Mouse (Mus musculus) embryonic facial prominence, embryonic 15.5 days (tissue): ENCODE data around the gene Ezr. TPM values are rescaled to one million over a fixed set of nuclear protein-coding genes. Genes with fewer than 3 reads are reported as not detected.

ENCODE experiments used
- ATAC-seq: fragments of 200-750 bp; cut with Nextera tagmentation; 2 replicates; pipeline ENCODE4 v1.8.0; 2017; ENCODE audit warnings: low read depth, moderate TSS enrichment; ENCODE audit not compliant: insufficient number of reproducible peaks, low FRiP score, low TSS enrichment
- H3K27ac ChIP-seq: fragments of 300-500 bp; sonication (generic); replicated peaks from 2 replicates; pipeline ENCODE4 v1.5.1; 2015; ENCODE audit warnings: mild to moderate bottlenecking, inconsistent platforms
- H3K27me3 ChIP-seq: fragments of 300-500 bp; sonication (generic); 2 replicates; pipeline ENCODE4 v1.6.1; 2015; ENCODE audit warnings: inconsistent platforms
- H3K36me3 ChIP-seq: fragments of 300-500 bp; sonication (generic); 2 replicates; pipeline ENCODE4 v1.6.1; 2015; ENCODE audit warnings: mild to moderate bottlenecking, inconsistent platforms
- H3K4me1 ChIP-seq: fragments of 300-500 bp; sonication (generic); 2 replicates; pipeline ENCODE4 v1.6.1; 2015; ENCODE audit warnings: inconsistent platforms
- H3K4me2 ChIP-seq: fragments of 300-500 bp; sonication (generic); replicated peaks from 2 replicates; pipeline ENCODE4 v1.6.1; 2015; ENCODE audit warnings: mild to moderate bottlenecking, inconsistent platforms
- H3K4me3 ChIP-seq: fragments of 300-500 bp; sonication (generic); replicated peaks from 2 replicates; pipeline ENCODE4 v1.5.1; 2015; ENCODE audit warnings: mild to moderate bottlenecking, inconsistent platforms
- H3K9ac ChIP-seq: fragments of 300-500 bp; sonication (generic); 2 replicates; pipeline ENCODE4 v1.6.1; 2015; ENCODE audit warnings: inconsistent platforms
- H3K9me3 ChIP-seq: fragments of 300-500 bp; sonication (generic); replicated peaks from 2 replicates; pipeline ENCODE4 v1.6.1; 2016; ENCODE audit warnings: inconsistent platforms
- WGBS: fragments of 180-500 bp; shearing (Covaris S2); methylation state at CpG from one replicate; pipeline ENCODE4 v1.1.7; 2015; 5-methylcytosine and 5-hydroxymethylcytosine counted together
- polyA plus RNA-seq: library from polyadenylated mRNA; unstranded; fragments of >200 nt; fragmentation: Nextera tagmentation; extraction: Ambion mirVana; gene quantifications from 2 replicates; pipeline ENCODE4 v1.2.1, GENCODE M21; 2015

Gene Ezr
- polyA plus RNA-seq, 1 experiment from 2014 or later = 96.0 TPM

DNA sequence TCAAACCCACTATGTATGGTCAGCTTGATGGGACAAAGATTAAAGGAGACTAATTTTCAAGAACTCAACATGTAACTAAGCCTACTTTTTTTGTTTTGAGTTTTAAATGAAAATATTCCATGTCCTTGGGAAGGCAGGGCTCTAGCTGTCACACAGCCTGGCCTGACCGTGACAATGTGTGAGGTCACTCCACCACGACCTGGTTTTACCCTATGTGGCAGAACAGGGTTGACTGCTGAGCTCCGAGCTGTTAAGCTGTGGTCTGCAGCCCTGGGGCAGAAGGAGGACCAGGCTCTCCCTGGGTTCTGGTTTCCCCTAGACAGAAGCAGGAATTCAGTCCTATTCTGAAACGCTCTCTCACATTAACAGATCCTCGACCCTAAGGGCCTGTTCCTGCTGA is 14.8 kb downstream of the Ezr start:
- no peak for ATAC-seq
- H3K4me2 ChIP-seq = no peak overlapping the region
- no peak overlapping the region for H3K4me3 ChIP-seq
- no peak overlapping the region for H3K27ac ChIP-seq
- no peaks in the 10 kb centered on the region; the same call in 1 of the 2 replicates for H3K4me1 ChIP-seq
- no peaks in the 10 kb centered on the region for H3K9me3 ChIP-seq
- no peak overlapping the region for H3K9ac ChIP-seq
- no peaks in the 10 kb centered on the region for H3K36me3 ChIP-seq
- WGBS = 48% methylated on average over 5 of the region's 5 CpGs
- H3K27me3 ChIP-seq = no peaks in the 10 kb centered on the region

DNA sequence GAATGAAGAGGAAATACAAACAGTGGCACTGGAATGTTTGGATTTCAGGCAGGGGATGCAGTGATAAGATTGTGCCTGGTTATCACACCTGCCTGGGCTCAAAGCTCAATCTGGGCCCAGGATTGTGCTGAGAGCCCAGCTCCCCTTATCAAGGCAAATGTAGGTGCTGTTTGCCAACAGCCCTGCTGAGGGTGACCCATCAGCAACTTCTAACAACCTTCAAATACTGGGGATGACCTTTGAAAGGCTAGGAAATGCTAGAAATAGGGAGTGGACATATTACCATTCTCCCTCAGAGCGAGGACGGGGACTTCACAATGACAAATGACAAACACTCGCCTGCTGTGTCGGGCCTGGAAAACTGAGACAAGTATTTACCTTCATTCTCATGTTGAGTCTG is 15.8 kb downstream of the Ezr start:
- no peak for ATAC-seq
- Histone ChIP-seq H3K4me2 (no peak overlapping the region), H3K4me1 (no peaks in the 10 kb centered on the region; the same call in 1 of the 2 replicates), H3K27ac (no peak overlapping the region), H3K36me3 (no peaks in the 10 kb centered on the region), H3K9ac (no peak overlapping the region), H3K4me3 (no peak overlapping the region), H3K27me3 (no peaks in the 10 kb centered on the region), H3K9me3 (no peaks in the 10 kb centered on the region)
- WGBS = 93% methylated on average over 4 of the region's 4 CpGs

DNA sequence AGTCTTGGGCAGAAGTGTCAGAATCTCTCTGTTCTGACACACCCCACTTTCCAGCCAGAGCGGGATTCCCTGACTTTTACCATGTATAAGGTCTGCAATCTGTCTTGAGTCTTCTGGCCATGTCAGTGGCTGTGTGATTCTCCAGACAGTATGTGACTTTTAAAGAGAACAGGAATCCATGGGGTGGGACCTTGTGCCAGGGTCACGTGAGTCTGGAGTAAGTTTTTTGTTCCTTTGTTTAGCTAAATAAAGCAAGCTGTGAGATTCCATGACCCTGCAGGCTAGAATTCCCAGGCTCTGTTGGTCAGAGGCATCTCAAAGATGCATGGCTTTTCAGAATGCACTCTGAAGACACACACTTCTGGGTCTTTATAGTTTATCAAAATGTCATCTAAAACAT is 16.7 kb downstream of the Ezr start:
- WGBS = 44% methylated on average over 2 of the region's 2 CpGs
- no peak overlapping the region for H3K27ac ChIP-seq
- H3K36me3 ChIP-seq = no peaks in the 10 kb centered on the region
- no peak overlapping the region for H3K4me3 ChIP-seq
- no peak for ATAC-seq
- H3K9ac ChIP-seq = no peak overlapping the region
- H3K4me1 ChIP-seq = no peaks in the 10 kb centered on the region; the same call in 1 of the 2 replicates
- no peak overlapping the region for H3K4me2 ChIP-seq
- no peaks in the 10 kb centered on the region for H3K27me3 ChIP-seq
- H3K9me3 ChIP-seq = no peaks in the 10 kb centered on the region

DNA sequence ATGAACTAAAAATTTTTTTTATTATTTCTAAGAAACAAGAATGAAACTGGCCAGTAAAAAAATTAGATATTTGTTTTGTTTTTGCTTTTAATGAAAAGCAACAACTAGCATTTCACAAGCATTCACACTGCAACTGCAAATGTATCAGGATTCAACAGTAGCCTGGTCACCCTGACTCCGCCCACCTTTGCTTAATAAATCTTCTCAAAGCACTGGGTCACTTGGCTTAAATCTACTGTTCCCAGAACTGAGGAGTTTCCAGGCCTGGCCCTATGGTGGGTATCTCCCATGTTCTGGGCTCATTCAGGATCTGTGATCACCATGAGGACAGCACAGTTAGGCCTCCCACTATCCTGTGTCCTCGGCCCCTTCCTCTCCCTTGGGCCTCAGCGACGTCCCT is 17.9 kb downstream of the Ezr start:
- Histone ChIP-seq H3K4me1 (no peaks in the 10 kb centered on the region; the same call in 1 of the 2 replicates), H3K27ac (no peak overlapping the region), H3K36me3 (no peaks in the 10 kb centered on the region), H3K27me3 (no peaks in the 10 kb centered on the region), H3K9ac (no peak overlapping the region), H3K4me3 (no peak overlapping the region), H3K4me2 (no peak overlapping the region), H3K9me3 (no peaks in the 10 kb centered on the region)
- WGBS = 92% methylated on average over 4 of the region's 4 CpGs
- ATAC-seq = no peak

DNA sequence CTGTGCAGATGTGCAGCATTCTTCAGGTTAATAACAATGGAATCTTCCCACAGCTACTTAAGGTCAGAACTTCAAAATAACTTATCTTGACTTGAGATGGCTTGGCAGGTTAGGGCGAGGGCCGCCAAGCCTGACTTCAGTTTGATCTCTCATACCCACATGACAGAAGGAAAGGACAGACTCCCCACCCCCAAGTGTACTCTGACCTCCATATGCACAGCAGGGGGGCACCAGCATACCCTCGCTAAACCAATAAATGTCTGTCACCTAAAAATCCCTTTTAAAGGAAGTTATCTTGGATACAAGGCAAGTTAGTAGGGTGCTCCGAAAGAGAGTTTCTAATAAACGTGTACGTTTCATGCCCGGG is 18.4 kb downstream of the Ezr start:
- H3K36me3 ChIP-seq = no peaks in the 10 kb centered on the region
- no peak overlapping the region for H3K27ac ChIP-seq
- H3K4me2 ChIP-seq = no peak overlapping the region
- ATAC-seq = no peak
- no peaks in the 10 kb centered on the region for H3K9me3 ChIP-seq
- 63% methylated on average over 7 of the region's 7 CpGs for WGBS
- H3K27me3 ChIP-seq = no peaks in the 10 kb centered on the region
- H3K9ac ChIP-seq = no peak overlapping the region
- H3K4me3 ChIP-seq = no peak overlapping the region
- no peaks in the 10 kb centered on the region; the same call in 1 of the 2 replicates for H3K4me1 ChIP-seq

DNA sequence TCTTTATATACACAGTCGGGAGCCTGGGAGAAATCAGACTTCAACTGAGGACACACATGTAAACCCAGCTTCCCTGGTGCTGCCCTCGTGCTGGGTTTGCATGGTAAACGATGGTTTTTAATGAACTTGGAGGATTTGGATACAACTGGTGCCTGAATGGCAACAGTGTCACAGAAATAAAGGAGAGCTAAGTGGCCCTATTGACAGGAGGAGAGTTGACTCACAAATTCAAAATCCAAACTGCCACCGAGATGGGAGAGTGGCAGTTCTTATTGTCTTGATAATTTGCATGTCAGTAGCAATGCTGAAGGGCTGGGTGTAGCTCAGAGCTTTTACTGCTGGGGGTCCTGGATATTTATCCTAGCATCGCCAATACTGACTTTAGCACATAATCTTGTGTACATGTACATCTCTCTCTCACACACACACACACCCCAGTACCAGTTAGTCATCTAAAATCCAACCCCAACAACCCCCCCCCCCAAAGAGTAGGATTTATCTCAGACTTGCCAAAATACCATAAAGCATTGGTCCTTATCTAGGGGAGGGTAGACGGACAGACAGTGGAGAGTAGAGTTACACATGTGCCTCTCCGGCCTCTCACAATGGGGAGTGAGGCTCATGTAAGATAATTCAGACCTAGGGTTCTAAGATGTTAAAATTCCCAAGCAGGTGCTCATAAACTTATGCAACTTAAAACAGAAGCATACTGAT is 18.9 kb downstream of the Ezr start:
- ATAC-seq = no peak
- H3K4me2 ChIP-seq = no peak overlapping the region
- H3K4me1 ChIP-seq = no peaks in the 10 kb centered on the region; the same call in 1 of the 2 replicates
- H3K36me3 ChIP-seq = no peaks in the 10 kb centered on the region
- H3K9ac ChIP-seq = no peak overlapping the region
- no peaks in the 10 kb centered on the region for H3K27me3 ChIP-seq
- H3K9me3 ChIP-seq = no peaks in the 10 kb centered on the region
- H3K4me3 ChIP-seq = no peak overlapping the region
- WGBS = 64% methylated on average over 7 of the region's 7 CpGs
- H3K27ac ChIP-seq = no peak overlapping the region

DNA sequence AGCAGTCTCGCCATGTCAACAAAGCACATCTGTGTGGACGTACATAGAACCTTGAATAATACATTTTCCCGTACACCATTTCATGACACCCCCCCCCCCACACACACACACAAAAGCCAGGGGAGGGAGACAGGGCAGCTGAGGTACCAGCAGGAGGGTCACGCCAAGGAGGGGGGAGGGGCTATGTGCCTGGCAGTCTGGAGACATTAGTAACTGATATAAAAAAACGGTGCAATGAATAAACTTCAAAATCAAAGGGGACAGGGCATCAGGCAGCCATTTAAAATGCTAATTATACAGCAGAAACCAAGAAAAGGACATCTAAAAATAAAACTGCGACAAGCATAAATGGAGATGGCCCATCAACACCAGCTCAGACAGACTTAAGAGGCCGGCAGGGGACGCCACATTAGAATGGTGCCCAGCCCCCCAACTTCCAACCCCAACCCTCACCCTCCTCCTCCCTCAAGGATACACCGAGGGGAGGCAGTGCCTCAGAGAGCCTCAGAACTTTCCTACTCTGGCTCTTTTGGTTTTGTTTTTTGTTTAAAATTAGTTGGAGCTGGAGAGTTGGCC is 22.8 kb downstream of the Ezr start:
- H3K9me3 ChIP-seq = no peaks in the 10 kb centered on the region
- WGBS = 50% methylated on average over 9 of the region's 9 CpGs
- ATAC-seq = no peak
- no peaks in the 10 kb centered on the region for H3K36me3 ChIP-seq
- H3K4me2 ChIP-seq = no peak overlapping the region
- no peak overlapping the region for H3K27ac ChIP-seq
- H3K4me3 ChIP-seq = no peak overlapping the region
- no peaks in the 10 kb centered on the region for H3K27me3 ChIP-seq
- H3K4me1 ChIP-seq = no peaks in the 10 kb centered on the region
- no peak overlapping the region for H3K9ac ChIP-seq

DNA sequence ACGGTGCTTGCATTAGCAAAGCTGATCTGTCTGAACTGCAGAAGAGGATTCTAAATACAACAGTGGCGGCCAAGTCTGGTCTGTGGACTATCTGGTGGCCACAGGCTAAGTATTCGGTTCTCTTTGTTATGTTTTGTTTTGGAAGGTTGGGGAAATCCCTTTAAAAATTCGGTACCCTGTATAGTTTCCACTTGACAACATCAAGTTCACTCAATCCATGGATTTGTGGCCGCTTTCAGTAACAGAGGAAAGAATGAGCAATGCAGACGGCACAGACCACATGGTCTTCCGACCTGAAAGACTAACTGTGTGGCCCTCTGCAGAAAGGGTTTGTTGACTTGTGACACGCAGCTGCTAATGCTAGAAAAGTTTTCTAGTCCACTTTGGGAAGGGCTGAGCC is 23.7 kb downstream of the Ezr start:
- ATAC-seq = no peak
- Histone ChIP-seq H3K9ac (no peak overlapping the region), H3K27me3 (no peaks in the 10 kb centered on the region), H3K9me3 (no peaks in the 10 kb centered on the region), H3K27ac (no peak overlapping the region), H3K4me2 (no peak overlapping the region), H3K4me3 (no peak overlapping the region), H3K36me3 (no peaks in the 10 kb centered on the region), H3K4me1 (no peaks in the 10 kb centered on the region)
- 76% methylated on average over 8 of the region's 8 CpGs for WGBS

DNA sequence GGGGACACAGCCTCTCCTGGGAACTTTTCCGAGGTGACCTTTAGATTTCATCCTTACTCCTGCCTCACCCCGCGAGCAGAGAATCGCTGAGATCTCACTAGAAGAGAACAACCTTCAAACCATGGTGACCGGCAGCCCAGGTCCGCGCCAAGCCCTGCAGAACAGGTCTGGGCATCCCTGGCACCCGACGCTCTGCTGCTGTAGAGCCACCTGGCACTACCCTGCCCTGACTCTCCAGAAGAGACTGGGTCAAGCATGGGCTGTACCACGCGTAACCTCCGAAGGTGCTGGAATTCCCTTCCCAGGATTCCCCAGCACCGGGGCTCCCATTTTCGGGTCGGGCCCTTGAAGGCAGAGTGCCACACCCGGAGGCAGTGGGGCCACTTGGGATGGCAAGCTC is 24.7 kb downstream of the Ezr start:
- no peak overlapping the region for H3K9ac ChIP-seq
- no peaks in the 10 kb centered on the region for H3K36me3 ChIP-seq
- H3K27me3 ChIP-seq = no peaks in the 10 kb centered on the region
- no peak overlapping the region for H3K27ac ChIP-seq
- H3K4me3 ChIP-seq = no peak overlapping the region
- H3K4me1 ChIP-seq = no peaks in the 10 kb centered on the region
- ATAC-seq = no peak
- 91% methylated on average over 16 of the region's 16 CpGs for WGBS
- H3K9me3 ChIP-seq = no peaks in the 10 kb centered on the region
- no peak overlapping the region for H3K4me2 ChIP-seq

DNA sequence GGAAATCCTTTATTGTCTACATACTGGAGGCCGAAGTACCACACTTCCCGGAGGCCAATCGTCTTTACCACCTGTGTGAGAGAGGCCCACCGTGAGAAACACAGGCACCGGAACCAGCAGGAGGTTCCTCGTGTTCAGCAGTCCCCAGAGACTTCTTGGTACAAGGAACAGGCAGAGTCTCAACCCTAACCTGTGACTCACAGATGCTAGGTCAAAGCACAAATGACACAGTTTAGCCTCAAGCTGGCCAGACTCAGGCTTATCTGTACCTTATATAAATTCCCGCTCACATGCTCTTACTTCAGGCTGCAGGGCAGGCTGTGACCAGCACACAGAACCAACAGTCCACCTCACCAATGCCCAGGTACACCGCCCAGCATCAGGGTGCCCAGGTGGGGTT is 26.7 kb downstream of the Ezr start:
- WGBS = 78% methylated on average over 8 of the region's 8 CpGs

DNA sequence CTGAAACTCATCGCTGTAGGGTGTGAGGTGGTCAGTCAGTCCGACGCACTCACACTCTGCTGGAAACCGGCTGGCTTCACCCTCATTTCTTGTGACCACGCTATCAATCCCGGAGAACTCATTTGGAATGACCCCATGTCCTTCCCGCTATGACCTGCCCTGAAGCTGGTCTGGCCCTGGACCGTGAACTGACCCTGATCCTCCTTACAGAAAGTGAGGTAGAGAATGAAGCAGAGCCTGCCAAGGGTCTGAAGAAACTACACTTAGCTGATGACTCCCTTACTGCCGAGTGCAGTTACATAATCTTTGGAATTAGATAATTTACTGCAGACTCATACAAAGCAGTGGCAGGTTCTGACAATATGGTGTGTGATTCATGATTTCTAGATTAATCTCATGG is 27.4 kb downstream of the Ezr start:
- Histone ChIP-seq H3K4me2 (no peak overlapping the region), H3K4me1 (peaks cover 24% of the 10 kb centered on the region), H3K27me3 (no peaks in the 10 kb centered on the region), H3K27ac (no peak overlapping the region), H3K4me3 (no peak overlapping the region), H3K9ac (no peak overlapping the region), H3K36me3 (no peaks in the 10 kb centered on the region), H3K9me3 (no peaks in the 10 kb centered on the region)
- WGBS = 79% methylated on average over 9 of the region's 9 CpGs
- no peak for ATAC-seq

More for the DNA sequence above, 26.7 kb downstream of the Ezr start:
- Histone ChIP-seq H3K4me2 (no peak overlapping the region), H3K9me3 (no peaks in the 10 kb centered on the region), H3K4me3 (no peak overlapping the region), H3K36me3 (no peaks in the 10 kb centered on the region), H3K9ac (no peak overlapping the region), H3K27ac (no peak overlapping the region), H3K4me1 (peaks cover 20% of the 10 kb centered on the region), H3K27me3 (no peaks in the 10 kb centered on the region)
- no peak for ATAC-seq

DNA sequence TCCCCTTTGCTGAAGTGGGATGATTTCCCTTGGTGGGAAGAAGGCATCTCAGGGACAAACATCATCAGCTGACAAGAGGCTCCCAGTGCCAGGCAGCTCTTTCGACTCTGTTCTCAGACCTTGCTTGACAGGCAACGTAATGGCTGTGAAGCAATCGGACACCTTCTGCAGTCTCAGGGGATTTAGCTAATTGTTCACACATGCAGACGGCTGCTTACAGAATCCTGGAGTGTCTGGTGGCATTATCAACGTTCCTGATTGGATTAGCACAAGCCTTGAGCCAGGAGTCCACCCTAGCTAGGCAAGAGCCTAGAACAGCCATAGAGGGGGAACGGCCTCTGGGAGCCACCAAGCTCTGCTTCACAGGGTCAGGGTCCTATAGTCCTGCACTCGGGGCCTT is 30.2 kb downstream of the Ezr start:
- H3K4me2 ChIP-seq = no peak overlapping the region
- 0 out of 2 replicates have a peak, but pooled peaks have one; percentile 3 for ATAC-seq
- peak overlapping the region; percentile 87 for H3K27ac ChIP-seq
- no peaks in the 10 kb centered on the region for H3K36me3 ChIP-seq
- H3K9me3 ChIP-seq = no peaks in the 10 kb centered on the region
- peaks cover 34% of the 10 kb centered on the region for H3K4me1 ChIP-seq
- WGBS = 26% methylated on average over 7 of the region's 7 CpGs
- H3K27me3 ChIP-seq = no peaks in the 10 kb centered on the region
- H3K4me3 ChIP-seq = no peak overlapping the region
- no peak overlapping the region for H3K9ac ChIP-seq
